Mouse (Mus musculus): ENCODE measurements at regions not wholly inside any gene's neighbourhood (a gene's known extent, or its start where the extent isn't known, plus 50 kb on each side); places are given as distances from the start of the nearest gene placed in this dataset.

DNA sequence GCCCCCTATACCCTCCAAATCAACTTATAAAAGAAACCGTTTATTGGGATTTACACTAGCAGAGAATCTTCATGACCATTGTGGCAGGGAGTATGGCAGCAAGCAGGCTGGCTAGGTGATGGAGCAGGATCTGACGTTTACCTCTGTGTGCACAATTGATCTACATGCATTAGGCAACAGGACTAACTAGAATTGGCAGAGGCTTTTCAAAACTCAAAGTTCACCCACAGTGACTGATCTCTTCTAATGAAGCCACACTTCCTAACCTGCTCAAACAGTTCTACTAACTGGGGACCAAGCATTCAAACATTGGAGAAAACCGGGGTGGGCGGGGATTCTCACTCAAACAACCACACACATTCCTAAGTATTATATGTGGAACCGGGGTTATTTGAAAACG, 1382.9 kb upstream of the Tenm2 start:
- in situ Hi-C loops (cut with MboI, MseI): no loop called here

DNA sequence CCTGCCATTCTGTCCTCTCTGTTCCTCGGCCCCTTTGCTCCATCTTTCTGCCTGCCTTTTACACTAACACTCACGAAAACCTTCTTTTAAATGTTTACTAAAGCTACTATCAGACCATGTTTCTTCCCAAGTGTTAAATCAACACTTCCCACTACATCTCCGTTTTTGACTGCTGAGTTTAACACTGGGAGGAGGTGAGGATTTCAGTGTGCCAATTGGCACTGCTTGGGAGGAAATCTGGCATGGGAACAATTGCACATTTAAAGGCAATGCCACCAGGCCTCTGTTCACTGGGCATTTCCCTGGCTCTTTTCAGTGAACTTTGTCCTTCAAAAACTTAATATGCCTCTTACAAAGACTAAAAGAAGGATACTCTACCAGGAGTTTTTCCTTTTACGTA, 1365.2 kb upstream of the Tenm2 start:
- in situ Hi-C loops (cut with MboI, MseI): no loop called here

DNA sequence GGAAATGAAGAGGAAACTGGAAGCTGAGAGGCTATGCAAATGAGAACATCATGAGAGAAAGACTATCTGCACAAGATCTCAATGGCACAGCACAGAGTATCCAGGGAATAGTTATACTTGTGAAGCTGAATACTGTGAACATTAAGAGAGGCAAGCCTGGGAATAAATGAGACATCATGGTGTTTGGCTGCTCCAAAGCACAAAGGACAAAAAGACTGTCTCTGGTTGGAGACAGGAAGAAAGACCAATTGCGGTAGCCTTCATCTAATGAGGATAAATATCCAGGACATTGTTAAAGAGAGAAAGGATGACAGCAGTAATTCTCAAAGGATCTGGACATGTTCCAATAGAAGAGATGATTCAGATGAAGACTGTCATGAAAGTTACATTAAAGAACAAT, 1332.8 kb upstream of the Tenm2 start:
- in situ Hi-C loops (cut with MboI, MseI): no loop called here

DNA sequence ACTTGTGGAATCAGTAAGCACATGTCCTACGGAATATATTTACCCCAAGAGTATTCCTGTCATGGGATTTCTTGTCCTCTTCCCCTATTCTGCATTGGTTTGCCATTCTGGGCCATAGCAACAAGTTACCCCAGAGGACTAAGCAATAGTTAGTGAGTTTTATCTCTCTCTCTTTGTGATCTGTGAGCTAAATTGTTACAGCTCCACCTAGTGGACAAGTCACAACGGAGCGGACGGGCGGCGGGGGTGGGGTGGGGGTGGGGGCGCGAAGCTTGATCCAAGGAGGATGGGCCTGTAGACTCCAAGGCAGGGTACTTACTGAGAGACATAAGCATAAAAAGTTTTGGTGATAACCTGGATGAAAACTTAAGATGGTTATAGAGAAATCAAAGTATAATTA, 1308.1 kb upstream of the Tenm2 start:
- in situ Hi-C loops (cut with MboI, MseI): no loop called here

GRCm38 (mm10) chr11:38540097-38540496, 1304.3 kb upstream of the Tenm2 start:
- in situ Hi-C loops (cut with MboI, MseI): no loop called here

GRCm38 (mm10) chr11:38532282-38532681, 1296.5 kb upstream of the Tenm2 start:
- in situ Hi-C loops (cut with MboI, MseI): no loop called here

DNA sequence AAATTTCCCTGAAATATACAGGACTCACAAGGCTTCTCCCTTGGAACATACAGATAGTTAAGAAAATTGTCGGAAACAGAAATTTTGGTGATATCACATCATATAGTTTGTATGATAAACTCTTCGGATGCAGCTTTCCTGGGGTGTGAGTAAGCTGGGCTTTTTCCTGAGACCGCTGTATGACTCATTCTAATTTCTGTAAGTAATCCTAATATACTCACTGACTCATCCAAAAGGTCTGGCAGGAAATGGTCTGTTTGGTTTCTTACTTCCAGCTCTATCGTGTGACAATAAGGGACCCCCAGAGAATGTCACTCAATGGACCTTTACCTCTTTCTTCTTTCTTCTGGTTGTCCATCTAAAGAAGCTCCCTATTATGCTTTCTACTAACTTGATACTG, 1273.9 kb upstream of the Tenm2 start:
- in situ Hi-C loops (cut with MboI, MseI): no loop called here

DNA sequence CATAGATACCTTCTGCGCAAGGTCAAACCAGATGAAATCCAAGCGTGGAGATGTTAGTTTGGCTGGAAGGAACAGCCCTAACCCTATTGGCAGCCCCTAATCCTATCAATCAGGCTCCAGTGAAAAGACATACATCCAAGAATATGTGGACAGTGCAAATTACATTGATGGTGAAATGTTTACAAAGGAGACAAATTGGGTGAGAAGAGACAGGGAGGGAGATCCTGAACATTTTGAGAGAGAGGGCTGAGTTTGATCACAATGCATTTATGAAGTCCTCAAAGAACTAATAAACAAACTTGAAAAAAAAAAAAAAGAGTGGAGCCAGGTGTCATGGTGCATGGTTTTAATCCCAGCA, 1228.5 kb upstream of the Tenm2 start:
- in situ Hi-C loops (cut with MboI, MseI): no loop called here

DNA sequence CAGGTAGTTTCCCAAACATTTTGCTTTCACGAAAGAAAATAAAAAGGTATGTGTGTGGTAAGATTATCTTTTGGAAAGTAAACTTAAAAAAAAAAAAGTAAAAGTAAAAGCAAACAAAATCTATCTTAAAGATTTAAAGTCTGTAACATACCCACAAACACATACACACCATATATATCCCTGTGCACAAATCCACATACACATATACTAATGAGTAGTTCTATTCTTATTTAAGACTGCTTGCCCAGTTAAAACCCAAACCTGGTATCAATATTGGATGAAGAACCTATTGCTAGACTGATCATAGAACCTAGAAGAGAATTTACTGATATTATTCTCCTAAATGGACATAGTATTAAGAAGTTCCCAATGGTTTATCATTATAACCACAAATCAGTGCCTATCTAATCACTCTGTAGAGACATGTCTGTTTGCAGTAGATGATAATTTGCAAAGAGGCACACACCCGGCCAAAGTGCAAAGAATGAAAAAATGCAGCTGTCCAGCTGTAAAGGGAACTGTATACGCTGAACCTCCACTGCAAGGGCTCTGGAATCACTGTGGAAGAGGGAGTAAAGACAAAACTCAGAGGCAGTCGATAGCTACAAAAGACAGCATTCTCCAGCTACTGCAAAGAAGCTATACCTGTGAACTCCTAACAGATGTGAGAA, 1227.9 kb upstream of the Tenm2 start:
- in situ Hi-C loops (cut with MboI, MseI): no loop called here

DNA sequence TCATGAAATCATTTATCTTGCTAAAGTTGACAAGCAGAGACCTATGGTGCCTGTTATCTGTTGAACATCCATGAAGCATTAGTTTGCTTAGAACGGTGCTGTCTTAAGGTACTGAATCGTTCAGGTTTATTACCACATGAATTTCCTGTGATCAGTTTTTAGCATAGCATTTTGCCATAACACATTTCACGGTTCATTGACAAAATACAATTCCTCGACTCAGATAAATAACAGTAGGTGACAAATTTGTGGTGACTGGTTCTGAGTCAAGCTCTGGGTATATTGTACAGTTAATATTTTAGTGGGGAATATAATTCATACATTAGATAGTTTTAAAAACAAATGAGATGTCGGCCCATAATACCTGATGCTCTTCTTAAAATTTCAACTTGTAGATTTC, 1207.5 kb upstream of the Tenm2 start:
- in situ Hi-C loops (cut with MboI, MseI): no loop called here

DNA sequence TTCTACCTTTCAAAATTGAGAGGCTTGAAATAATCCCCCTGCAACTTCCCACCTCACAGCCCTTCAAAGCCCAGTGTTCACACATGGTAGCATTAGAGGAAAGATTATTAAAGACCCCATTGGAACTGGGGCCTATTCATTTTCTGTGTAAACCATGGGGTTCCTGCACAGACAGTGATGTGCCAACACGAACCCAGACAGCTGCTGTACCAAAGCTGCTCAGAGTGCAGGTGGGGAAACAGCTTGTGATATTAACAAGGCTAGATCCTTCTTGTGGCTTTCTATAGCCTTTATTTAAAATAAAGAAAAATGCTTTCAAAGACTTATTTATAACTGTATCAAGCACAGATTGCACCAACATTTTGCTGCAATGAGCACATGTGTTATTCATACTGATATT, 1174.5 kb upstream of the Tenm2 start:
- in situ Hi-C loops (cut with MboI, MseI): no loop called here

DNA sequence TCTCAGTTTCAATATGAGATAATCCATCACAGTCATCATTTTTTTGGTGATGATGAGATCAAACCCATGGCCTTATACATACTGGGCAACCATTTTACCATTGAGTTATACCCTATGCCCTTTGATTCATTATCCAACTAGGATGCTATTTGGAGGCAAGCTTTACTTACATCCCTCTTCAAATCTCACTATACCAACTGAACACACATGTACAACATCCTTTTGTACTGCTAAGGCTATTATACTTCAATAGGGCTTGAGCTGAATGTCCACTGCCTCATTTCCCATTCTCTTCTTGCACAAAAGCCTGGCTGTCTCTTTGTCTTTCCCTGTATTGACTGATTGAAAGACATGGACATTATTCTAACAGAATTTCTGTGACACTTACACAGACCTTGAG, 1162.0 kb upstream of the Tenm2 start:
- in situ Hi-C loops (cut with MboI, MseI): no loop called here

- in situ Hi-C loops (cut with MboI, MseI): loop anchor here (10.0 kb wide), 1 partner anchor 1628 kb away; no protein-coding TSS in a partner anchor
These were observed 1151.2 kb upstream of the Tenm2 start for GRCm38 (mm10) chr11:38386958-38387357.

GRCm38 (mm10) chr11:38346442-38346841, 1110.7 kb upstream of the Tenm2 start:
- in situ Hi-C loops (cut with MboI, MseI): no loop called here

- in situ Hi-C loops (cut with MboI, MseI): no loop called here
These were observed 1099.6 kb upstream of the Tenm2 start for GRCm38 (mm10) chr11:38335411-38335810.

DNA sequence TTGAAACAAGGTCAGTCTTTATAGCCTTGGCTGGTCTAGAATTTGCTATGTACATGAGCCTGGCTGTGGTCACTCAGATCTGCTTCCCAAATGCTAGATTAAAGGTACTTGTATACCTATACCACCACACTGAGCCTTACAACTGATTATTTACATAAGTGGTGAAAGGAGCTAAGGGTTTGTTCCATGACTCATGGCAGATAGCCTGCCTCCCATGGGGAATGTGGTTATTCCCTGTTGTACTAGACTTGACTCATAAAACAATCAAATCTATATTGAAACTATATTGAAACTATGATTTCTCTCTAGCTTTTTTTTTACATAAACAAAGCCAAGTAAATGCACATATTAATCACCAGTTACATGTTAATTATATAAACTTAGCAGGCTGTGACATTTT, 1061.9 kb upstream of the Tenm2 start:
- in situ Hi-C loops (cut with MboI, MseI): no loop called here

DNA sequence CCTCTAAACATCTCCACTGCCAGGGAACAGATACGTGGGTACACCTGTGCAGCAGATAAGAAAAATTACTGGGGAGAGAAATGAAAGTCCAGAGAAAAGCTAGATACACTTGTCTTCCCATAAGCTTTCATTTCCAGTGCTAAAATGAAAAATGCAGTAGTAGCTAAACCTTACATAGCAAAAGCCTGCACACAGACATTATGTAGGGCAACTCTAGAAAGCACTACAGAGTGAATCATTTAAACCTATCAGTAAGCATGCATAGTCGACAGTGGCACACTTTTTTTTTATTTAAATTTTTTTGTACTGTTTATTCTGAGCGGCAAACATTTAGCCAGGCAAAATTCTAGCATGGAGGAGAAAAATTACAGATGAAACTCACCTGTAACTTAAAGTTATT, 1055.5 kb upstream of the Tenm2 start:
- in situ Hi-C loops (cut with MboI, MseI): no loop called here

DNA sequence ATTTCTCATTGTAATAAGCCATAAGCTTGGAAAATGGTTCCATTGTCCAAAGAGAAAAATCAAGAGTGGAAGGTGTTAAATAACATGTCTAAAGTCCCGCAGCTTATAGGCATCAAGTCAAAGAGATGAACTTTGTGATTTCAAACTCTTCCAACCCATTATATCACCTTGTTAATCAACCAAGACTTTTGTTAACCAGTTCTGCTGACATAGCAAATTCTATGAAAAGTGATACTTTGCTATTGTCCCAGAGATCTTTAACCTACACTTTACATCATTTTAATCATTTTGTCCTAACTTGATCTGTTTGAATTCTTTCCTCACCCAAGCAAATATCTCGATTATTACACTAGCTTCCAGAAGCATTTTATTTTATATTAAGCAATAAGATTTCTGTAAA, 1045.2 kb upstream of the Tenm2 start:
- in situ Hi-C loops (cut with MboI, MseI): no loop called here
